Mouse (Mus musculus) cerebellum, adult 2 months (tissue): ENCODE data around the gene Msrb2.

Experiments used
- CTCF ChIP-seq: fragments of 200-500 bp; IDR thresholded peaks from 2 replicates; pipeline ENCODE4 v1.5.1; 2011; ENCODE audit warnings: low read depth, mild to moderate bottlenecking, control low read depth, low read length, moderate library complexity, borderline replicate concordance; ENCODE audit not compliant: insufficient read depth
- POLR2A ChIP-seq: fragments of 200-500 bp; IDR thresholded peaks from 2 replicates; pipeline ENCODE4 v1.6.1; 2011; ENCODE audit warnings: low read length, control low read depth, borderline replicate concordance; ENCODE audit not compliant: insufficient read depth

DNA sequence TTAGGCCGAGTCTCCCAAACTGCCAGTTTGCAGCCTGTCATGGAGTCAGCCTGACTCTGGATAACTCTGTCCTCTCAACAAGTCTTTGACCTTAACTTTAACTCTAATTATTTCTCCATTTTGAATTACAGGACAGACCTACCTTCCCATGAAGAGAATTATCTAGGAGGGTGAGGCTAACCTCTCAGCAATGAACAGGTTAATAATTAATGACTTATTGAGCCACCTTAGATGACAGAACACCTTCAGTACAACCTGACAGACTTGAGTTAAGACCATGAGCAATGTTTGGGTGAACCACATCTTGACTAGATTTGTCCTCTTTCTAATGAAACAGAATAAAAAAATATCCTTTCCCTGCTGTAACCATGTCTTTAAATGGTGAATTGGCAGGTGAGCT, 44.9 kb upstream of the Msrb2 start:
- TF ChIP-seq POLR2A (no peak), CTCF (no peak)
